Mouse (Mus musculus): ENCODE results near the gene Dhx35.
A peak's percentile ranks its signal among the peaks of the same experiment; 100 is the strongest.

Dhx35 gene

DNA sequence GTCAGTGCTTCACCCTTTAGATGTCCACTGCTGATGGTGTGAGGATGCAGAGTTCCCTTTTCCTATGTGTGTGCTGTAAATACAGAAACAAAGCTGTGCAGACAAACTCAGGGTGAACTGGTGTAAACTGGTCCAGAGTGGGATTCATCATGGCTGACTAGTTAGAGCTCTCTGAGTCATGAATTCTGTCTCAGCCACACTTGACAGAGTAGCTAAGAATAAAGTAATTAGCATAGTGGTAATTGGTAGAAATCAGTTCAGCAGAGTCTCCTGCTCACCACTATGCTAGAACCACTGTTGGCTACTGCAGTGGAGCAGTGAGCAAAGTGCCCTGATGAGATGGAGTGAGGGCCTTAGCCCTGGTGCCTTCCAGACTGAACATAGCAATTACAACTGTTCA lies 21.1 kb downstream of the Dhx35 start:
- DNase-seq: no peak

DNA sequence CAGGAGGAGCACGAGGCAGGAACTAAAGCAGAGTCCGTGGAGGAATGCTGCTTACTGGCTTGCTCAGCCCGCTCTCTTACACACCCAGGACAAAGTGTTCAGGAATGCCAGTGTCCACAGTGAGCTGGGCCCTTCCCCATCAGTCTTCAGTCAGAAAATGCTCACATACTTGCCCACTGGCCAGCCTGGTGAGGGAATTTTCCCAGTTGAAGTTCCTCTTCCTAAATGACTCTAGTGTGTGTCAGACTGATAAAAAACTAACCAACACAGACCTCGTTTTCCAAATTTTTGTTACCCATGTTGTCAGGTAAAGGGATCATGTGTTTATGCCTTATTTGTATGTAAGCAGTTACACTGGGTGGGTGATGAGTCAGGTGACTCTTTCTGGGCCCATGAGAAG lies 21.6 kb downstream of the Dhx35 start:
- no peak for DNase-seq

DNA sequence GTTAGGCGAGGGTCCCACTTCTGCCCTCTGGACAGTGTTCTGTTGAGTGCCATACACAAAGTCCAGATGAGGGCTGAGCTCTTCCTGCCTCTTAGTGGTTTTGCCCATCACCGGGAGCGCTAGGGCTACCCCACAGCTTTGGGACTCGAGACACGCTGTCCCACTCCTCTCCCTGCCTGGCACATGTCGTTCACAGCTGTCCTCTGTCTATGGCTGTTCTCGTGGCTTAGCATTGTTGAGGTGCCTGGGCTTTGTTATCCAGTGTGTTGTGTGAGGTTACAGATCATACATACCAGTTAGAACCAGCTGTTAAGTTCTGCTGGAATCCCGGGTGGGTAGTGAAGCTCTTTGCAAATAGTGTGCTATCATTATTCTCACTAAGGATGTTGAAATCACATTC lies 23.1 kb downstream of the Dhx35 start:
- no peak for DNase-seq

DNA sequence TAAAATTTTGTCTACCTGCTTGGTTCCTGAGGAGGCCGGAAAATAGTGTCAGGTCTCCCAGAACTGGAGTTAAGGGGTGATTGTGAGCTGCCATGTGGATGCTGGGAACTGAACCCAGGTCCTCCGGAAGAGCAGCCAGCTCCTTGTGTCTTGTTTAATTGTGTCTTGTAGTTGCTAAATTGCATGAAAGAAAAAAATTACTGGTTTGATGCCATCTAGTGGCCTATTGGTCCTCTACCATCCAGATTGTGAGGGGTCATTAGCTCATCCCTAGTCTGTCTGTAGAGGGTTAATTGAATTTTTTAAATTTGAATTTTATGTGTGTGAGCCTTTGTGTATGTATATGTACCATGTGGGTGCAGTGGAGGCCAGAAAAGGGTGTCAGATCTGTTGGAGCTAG lies 33.5 kb downstream of the Dhx35 start:
- no peak for DNase-seq

DNA sequence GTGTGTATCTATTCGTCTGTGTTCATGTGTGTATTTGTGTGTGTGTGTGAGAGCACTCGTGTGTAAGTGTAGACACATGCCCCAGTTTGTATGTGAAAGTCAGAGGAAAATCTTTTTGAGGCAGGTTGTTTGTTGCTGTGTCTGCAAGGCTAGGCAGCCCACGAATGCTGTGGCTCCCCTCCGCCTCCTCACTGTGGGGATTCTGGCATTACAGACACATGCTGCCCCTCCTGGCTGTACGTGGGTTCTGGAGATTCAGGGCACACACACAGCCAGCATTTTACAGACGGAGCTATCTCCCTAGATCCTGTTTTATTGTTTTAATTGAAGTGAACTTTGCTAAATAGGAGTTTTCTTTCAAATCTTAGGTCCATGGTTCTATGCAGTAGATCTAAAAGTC lies 35.1 kb downstream of the Dhx35 start:
- no peak for DNase-seq

DNA sequence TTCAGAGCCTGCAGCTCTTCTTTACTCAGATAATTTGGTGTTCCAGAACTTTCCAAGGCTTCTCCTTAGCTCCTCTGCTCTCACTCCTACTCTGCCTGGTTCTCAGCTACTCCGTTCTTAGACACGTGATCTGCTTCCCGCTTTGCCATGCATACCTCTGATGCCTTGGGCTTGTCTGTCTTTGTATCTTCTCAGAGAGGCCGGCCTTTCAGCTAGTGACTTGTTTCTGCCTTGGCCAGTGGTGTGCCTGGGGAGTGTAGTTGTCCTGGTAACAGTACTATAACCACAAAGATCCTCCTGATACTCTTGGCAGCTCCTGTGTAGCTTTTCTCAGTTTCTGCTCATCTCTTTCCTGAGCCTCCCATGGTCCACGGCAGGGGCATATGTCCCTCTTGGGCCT lies 38.6 kb downstream of the Dhx35 start:
- DNase-seq: no peak

DNA sequence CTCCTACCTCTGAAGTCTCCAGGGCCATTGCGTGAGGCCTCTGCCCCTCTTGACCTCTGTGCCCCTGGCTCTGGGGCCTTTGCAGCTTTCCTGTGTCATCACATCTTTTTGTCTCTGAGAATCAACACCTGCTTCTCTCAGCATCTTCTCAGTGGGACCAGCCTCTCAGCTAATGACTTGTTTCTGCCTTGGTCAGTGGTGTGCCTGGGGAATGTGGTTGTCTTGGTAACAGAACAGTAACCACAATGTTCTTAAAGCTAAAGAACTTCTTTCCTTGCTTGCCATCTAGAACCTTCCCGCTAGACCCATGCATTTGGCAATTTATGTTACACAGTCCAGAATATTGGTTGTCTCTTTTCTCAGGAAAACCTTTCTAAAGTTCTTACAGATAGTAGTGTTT lies 39.0 kb downstream of the Dhx35 start:
- no peak for DNase-seq

DNA sequence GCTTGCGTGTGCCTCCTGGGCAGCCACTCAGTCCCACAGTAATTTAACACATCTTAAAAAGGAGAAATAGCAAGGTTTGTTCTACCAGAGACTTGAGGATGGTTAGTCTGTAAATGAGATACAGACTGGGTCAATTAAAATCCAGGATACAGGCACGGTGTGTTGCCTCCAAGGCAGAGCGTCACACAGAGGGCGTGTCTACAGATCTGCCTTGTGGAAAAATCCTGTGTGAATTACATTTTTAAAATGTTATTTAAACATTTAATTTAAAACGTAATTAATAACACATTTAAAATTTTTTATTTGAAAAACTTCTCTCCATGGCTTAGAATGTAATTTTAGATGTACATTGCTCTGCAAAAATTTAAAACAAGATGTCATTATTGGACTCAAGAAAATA lies 48.7 kb downstream of the Dhx35 start:
- no peak for DNase-seq

DNA sequence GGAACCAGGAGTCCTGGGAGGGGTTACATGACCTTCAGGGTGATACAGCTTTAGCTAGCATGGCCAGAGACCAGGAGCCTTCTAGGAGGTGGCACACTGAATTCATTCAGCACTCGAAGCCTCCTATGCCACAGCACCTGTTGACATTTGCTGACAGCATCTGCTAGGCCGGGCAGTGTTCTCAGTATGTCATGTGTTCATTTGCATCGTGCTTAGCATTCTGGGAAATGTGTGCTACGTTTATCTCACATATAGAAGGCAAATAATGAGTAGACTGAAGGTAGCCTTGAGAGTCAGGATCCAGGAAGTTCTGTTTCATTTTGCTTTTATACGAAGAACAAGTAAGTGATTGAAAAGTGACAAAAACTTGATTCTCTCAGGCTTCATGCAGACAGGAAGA lies 50.4 kb downstream of the Dhx35 start:
- no peak for DNase-seq

DNA sequence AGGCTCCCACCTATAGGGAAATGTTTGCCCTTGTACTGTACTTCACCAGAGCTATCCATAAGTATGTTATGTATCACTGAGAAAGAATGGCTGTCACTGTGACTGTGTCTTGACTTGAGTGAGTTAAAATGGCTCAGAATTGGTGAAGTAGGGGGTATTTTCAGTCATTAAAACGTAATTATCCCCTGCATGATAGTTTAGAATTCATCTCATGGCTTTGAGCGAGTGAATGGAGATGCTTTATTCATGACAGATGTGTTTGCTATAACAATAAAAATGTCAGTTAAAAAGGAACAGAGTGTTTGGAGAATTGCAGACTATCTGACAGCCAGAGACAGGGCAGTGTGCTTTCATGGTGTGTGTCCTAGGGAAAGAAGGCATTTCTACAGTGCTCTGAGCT lies 51.6 kb downstream of the Dhx35 start:
- no peak for DNase-seq

DNA sequence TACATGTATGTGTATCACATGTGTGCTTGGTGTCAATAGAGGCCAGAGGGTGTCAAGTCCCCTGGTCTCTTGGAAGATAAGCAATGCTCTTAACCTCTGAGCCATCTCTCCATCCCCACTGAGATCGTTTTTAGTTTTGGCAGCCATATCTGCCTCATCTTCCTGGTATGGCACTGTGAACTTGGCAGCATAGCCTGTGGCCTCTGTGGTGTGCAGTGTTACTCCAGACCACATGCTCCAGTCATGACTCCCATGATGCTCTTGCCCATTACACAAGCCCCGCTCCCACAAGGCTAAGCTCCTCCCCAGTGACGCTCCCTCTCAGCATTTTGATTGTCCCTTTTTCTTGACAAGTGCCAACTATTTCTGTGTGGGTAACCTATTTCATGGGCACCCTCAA lies 53.4 kb downstream of the Dhx35 start:
- peak; percentile 65 to 76 for DNase-seq

DNA sequence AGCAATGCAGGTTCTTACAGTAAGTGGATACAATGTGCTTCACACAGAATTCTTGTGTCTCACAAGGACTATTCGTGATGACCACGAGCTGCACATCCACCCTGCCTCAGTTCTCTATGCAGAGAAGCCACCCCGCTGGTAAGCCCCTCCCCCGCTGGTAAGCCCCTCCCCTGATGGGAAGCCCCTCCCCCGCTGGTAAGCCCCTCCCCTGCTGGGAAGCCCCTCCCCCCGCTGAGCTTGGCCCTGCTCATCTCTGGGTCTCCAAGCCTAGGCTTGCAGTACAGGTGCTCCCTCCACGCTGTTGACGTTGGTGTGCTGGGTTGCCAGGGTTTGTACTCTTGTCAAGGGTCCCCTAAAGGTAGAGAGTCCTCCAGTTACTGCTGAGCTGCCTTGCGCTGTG lies 54.8 kb downstream of the Dhx35 start:
- no peak for DNase-seq

DNA sequence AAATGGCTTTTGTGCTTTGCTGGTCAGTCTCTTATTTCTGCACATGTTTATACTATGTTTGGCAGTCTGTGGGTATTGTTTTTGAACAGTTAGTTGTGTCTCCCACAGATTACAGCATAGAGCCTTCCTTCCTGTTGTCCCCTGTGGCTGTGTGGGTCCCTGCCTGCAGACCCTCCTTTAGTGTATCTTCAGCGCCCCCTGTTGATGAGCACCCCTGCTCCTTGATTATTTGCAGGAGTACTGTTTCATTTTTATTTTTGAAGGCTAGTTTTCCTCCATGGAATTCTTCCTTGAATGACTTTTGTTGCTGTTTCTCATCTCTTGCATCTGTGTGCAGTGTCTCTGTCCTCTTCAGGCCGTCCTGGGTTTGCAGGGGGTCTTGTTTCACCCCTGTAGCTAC lies 58.0 kb downstream of the Dhx35 start:
- DNase-seq: peak; percentile 71 to 73

DNA sequence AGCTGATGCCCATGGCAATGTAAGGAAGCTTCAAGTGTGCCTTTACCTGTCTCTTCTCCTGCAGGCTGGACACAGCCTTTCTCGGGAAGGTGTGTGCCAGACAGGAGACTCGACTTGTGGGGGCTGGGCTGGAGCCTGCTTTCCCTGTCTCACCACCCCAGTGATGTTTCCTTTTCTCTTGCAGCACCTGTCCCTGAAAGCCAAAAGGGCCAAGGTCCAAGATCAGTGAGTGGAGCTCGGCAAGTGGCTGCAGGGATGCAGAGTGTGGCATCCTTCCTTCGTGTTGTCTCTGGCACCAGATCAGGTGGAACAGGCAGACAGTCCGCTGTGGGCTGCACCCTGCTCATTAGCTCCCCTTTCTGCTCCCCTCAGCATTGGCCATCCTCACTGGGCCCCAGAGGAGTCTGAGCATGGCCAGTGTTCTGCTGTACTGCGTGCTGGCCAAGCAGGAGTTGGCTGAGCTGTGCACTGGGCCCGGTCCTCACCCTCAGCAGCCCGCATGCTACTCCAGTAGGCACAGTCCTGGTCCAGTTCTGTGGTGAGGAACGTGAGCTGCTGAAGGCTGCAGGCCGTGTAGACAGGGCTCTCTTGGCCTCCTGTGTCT lies 62.4 kb downstream of the Dhx35 start:
- peak; percentile 43 to 57 for DNase-seq

DNA sequence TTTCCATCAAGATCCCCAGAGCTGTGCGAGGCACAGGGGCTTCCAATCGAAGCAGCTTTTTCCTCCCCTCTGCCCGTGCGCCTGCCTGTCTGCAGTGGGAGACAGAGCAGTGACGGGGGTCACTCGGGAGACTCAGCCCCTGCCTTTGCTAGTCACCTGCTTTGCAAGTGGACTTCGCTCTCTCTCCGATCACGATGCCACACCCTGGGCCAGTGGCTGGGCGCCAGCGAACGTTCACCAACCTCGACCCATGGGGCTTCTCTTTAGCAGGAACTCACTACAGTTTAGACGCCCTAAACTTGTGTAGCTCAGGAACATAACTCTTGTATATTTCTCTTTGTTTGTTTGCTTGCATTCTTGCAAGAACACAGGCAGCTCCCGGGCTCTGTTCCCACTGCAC lies 63.0 kb downstream of the Dhx35 start:
- no peak for DNase-seq

DNA sequence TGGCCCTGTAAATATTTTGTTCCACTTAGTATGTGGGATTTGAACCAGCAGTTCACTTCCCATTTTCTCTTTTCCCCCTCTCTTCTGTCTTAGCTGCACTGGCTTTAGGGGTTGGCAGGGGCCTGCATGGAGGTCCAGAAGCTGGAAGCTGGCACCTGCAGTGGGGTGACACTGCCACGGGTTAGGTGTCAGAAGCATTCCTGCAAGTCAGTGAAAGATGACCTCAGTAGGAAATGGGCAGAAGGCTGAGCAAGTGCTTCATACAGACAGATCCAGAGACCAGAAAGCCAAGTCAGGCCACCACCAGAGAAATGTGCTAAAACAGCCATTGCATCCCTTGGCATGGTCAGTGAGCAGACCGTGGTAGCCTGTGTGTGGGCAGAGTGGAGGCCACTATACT lies 66.5 kb downstream of the Dhx35 start:
- no peak for DNase-seq

DNA sequence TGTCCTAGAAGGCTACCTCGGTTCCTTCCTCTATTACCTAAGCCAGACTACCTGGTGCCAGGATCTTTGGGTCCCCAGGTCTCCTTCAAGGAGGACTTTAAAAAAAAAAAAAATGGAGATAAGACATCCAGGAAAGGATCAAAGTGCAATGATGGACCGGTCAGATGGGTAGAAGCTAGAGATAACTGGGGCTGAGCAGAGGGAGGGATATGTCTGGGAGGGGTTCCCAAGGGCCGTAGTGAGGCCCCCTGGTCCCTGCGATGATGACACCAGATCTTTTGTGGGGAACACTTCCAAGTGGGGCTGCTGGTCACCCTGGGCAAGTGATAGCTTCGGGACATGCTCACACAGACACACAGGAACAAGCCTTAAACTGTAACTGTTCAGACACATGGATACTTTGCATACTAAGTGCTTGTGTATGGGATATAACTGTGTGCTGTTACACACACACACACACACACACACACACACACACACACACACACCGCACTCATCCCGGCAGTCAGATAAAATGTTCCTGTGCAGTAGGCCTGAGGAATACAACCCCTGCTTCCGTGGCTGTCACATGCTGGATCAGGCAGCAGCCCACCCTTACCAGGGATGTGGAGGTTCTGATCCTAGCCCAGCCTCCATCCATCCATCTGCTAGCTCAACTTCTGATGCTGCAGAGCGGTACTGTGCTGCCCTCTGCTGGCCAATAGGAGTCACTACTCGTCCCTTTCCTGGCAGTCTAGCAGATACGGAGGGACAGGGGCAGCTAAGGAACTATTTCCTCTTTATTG lies 68.9 kb downstream of the Dhx35 start:
- peak; percentile 87 to 90 for DNase-seq

DNA sequence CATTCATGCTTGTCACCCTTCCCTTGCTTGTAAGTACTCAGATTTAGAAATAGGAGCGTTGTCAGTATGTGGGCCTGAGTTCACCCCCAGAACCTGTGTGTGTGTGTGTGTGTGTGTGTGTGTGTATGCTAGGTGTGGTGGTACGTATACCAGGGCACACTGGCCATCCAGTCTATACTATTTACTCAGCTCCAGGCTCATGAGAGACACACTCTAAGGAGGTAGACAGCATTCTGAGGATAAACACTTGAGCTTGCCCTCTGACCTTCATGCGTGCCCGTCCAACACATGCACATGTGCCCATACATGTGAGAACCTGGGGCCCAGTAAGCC lies 69.5 kb downstream of the Dhx35 start:
- DNase-seq: no peak

DNA sequence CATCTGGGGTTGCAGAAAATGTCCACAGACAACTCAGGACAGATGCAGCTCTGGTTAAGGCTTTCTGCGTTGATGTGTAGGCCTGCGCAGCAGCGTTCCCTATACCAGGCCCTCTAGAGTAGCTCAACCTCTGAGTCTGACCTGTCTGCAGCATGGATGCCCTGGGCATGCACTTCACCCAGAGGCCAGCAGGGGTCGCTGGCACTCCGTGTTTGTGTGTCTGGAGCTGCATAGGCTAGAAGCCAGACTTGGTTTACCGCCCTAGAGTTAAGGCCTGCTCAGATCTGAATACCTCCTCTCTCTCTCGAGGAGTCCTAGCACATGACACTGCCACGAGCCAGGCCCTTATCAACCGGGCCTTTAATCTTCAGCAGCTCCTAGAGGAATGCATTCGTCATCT lies 70.8 kb downstream of the Dhx35 start:
- peak; percentile 91 to 92 for DNase-seq

DNA sequence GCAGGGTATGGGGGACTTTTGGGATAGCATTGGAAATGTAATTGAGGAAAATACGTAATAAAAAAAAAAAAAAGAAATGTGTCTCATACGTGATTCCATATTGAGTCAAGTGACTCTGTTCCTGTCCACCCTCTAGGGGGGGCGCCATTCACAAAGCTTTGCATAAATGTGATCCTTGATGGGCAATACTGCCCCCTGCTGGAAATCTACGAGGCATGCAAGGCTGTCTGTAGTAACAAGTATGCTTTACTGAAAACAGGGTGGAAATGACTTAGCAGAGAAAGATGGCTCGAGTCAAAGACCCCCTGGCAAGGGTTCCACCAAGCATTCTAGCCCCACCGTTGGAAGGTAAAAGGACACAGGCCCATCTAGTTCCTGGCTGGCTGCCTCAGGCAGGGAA lies 92.0 kb downstream of the Dhx35 start:
- peak; percentile 41 to 47 for DNase-seq

DNA sequence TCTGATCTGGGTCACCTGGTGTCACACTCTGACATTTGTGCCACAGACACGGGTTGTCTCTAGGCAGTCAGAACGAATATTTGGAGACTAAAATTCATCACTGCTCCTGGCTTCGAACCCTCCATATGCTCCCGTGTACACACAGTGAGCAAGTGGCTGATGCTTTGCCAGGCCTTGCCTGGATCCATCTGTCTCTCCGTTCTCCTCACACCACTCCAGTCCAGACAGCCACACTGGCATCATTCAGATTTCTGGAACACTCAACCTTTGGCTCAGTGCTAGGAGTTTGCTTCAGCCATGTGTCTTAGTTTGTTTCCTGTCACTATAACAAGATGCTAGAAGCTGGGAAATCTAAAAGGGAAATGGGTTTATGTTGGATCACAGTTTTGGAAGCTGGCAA lies 93.9 kb downstream of the Dhx35 start:
- peak; percentile 47 to 68 for DNase-seq

DNA sequence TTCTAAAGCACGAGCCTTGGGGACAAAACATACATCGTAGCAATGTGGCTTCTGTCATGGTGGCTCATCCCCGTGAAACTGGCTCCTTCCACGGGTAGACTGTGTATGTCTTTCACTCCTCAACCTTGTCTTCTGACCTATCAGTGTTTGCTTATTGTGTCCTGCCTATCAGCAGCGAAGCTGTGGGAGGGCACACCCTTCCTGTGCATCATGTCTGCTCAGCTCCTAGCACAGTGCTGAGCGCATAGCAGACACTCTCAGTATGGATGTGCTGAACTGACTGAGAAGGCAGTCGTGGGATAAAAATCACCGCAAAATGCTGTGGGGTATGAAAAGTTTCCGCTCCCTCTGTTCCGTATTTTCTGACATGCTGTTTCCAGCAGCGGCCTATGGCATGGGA lies 94.6 kb downstream of the Dhx35 start:
- no peak for DNase-seq

DNA sequence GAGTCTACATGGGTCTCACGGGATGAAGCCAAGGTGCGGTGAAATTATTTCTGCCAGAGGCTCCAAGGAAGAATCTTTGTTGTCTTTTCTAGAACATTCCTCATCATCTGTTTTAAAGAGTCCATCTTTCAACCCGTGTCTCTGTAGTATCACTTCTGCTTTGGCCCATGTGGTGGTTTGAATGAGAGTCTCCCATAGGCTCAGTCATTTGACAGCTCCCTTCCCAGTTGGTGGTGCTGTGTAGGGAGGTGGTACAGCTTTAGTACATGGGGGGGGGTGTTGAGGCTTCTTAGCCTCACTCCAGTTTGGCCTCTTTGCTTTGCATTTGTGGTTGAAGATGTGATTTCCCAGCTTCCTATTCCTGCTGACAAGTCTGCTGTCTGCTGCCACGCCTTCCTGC lies 96.7 kb downstream of the Dhx35 start:
- no peak for DNase-seq

DNA sequence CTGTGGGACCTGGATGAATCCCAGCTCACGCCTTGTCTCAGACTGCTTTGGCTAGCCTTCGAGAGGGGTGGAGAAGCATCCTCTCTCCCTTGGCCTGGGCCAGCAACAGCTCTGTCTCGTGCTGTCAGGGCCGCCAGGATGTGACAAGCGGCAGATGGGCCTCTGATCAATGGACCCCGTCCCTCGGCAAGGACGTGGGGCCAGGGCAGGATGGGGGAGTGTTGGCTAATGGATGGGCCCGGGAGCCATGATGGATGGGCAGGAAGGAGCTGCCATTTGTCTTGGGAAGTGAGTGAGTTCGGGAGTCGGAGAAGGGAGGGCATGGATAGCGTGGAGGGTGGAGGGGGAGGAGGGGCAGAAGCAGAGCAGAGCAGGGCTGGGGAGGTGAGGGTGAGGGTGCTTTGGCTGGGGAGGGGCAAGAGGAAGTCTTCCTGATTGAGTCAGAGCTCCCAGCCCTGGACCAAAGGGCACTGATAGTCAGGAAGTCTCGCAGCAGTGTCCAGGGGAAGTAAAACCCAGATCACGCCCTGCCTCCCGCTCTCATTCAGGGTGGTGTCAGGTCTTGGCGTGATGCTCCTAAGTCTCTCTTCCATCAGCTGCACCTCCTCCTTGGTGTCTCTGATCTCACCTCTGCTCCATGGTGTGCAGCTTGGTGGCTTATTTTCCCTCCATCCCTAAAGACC lies 98.7 kb downstream of the Dhx35 start:
- DNase-seq: peak; percentile 43 to 60
